Mouse (Mus musculus): Measurements from ENCODE around the gene Sirt4. TPM values are rescaled to one million over a fixed set of nuclear protein-coding genes. Genes with fewer than 3 reads are reported as not detected.

Sirt4 gene
- polyA plus RNA-seq, 1 experiment from 2014 or later: 22.0 TPM

- ATAC-seq (replicated peaks; ENCODE audit: low FRiP score) (no peak), DNase-seq (ENCODE audit: low spot score) (no peak)
- peaks cover 20% of the 10 kb centered on the region for H3K4me1 ChIP-seq (replicated peaks; ENCODE audit: control insufficient read depth, insufficient read depth, low read length)
These were observed 27.9 kb upstream of the Sirt4 start for GRCm38 (mm10) chr5:115512375-115512774.

GRCm38 (mm10) chr5:115509790-115510689 lies 25.5 kb upstream of the Sirt4 start:
- H3K4me3 ChIP-seq (ENCODE audit: low read depth, low read length): no peak overlapping the region
- no peaks in the 10 kb centered on the region for H3K9me3 ChIP-seq (ENCODE audit: control insufficient read depth, low read length)
- no peak overlapping the region for H3K4me2 ChIP-seq (ENCODE audit: low read depth, low read length, severe bottlenecking)
- H3K27ac ChIP-seq (ENCODE audit: low read depth, low read length): no peak overlapping the region
- no peaks in the 10 kb centered on the region for H3K27me3 ChIP-seq (ENCODE audit: control insufficient read depth, insufficient read depth, low read length)
- peaks cover 24% of the 10 kb centered on the region for H3K4me1 ChIP-seq (replicated peaks; ENCODE audit: control insufficient read depth, insufficient read depth, low read length)
- DNase-seq (ENCODE audit: low spot score): no peak
- ATAC-seq (replicated peaks; ENCODE audit: low FRiP score): no peak
- WGBS: 57% methylated on average over 15 of the region's 15 CpGs
- no peaks in the 10 kb centered on the region for H3K36me3 ChIP-seq (ENCODE audit: control insufficient read depth, insufficient read depth, low read length)
- H3K9ac ChIP-seq (ENCODE audit: low read length): no peak overlapping the region

More at GRCm38 (mm10) chr5:115512375-115512774, 27.9 kb upstream of the Sirt4 start:
- no peak overlapping the region for H3K4me3 ChIP-seq (ENCODE audit: low read depth, low read length)
- no peaks in the 10 kb centered on the region for H3K36me3 ChIP-seq (ENCODE audit: control insufficient read depth, insufficient read depth, low read length)
- WGBS: 93% methylated on average over 7 of the region's 7 CpGs
- H3K4me2 ChIP-seq (ENCODE audit: low read depth, low read length, severe bottlenecking): no peak overlapping the region
- H3K9me3 ChIP-seq (ENCODE audit: control insufficient read depth, low read length): no peaks in the 10 kb centered on the region
- no peak overlapping the region for H3K9ac ChIP-seq (ENCODE audit: low read length)
- no peaks in the 10 kb centered on the region for H3K27me3 ChIP-seq (ENCODE audit: control insufficient read depth, insufficient read depth, low read length)
- no peak overlapping the region for H3K27ac ChIP-seq (ENCODE audit: low read depth, low read length)

GRCm38 (mm10) chr5:115509321-115509761 lies 24.8 kb upstream of the Sirt4 start:
- 50% methylated on average over 15 of the region's 15 CpGs for WGBS
- Histone ChIP-seq H3K36me3 (ENCODE audit: control insufficient read depth, insufficient read depth, low read length) (no peaks in the 10 kb centered on the region), H3K9ac (ENCODE audit: low read length) (peak overlapping the region; percentile 20; the same call in 1 of the 2 replicates), H3K27me3 (ENCODE audit: control insufficient read depth, insufficient read depth, low read length) (no peaks in the 10 kb centered on the region), H3K4me3 (ENCODE audit: low read depth, low read length) (no peak overlapping the region), H3K4me1 (replicated peaks; ENCODE audit: control insufficient read depth, insufficient read depth, low read length) (peaks cover 24% of the 10 kb centered on the region), H3K27ac (ENCODE audit: low read depth, low read length) (no peak overlapping the region), H3K9me3 (ENCODE audit: control insufficient read depth, low read length) (no peaks in the 10 kb centered on the region), H3K4me2 (ENCODE audit: low read depth, low read length, severe bottlenecking) (peak overlapping the region; percentile 18; the same call in 1 of the 2 replicates)
- no peak for ATAC-seq (replicated peaks; ENCODE audit: low FRiP score)
- DNase-seq (ENCODE audit: low spot score): no peak

- H3K9me3 ChIP-seq (ENCODE audit: control insufficient read depth, low read length): no peaks in the 10 kb centered on the region
- H3K4me3 ChIP-seq (ENCODE audit: low read depth, low read length): no peak overlapping the region; the same call in 1 of the 2 replicates
- H3K27me3 ChIP-seq (ENCODE audit: control insufficient read depth, insufficient read depth, low read length): no peaks in the 10 kb centered on the region
- no peak overlapping the region for H3K27ac ChIP-seq (ENCODE audit: low read depth, low read length)
- peak overlapping the region; percentile 16; the same call in 1 of the 2 replicates for H3K9ac ChIP-seq (ENCODE audit: low read length)
- peak overlapping the region; percentile 89 for H3K4me2 ChIP-seq (ENCODE audit: low read depth, low read length, severe bottlenecking)
- DNase-seq (ENCODE audit: low spot score) (no peak), ATAC-seq (replicated peaks; ENCODE audit: low FRiP score) (no peak)
- peaks cover 24% of the 10 kb centered on the region for H3K4me1 ChIP-seq (replicated peaks; ENCODE audit: control insufficient read depth, insufficient read depth, low read length)
- H3K36me3 ChIP-seq (ENCODE audit: control insufficient read depth, insufficient read depth, low read length): no peaks in the 10 kb centered on the region
- WGBS: 33% methylated on average over 10 of the region's 10 CpGs
These were observed 24.3 kb upstream of the Sirt4 start for GRCm38 (mm10) chr5:115508859-115509147.

GRCm38 (mm10) chr5:115507981-115508858 lies 23.7 kb upstream of the Sirt4 start:
- H3K4me1 ChIP-seq (replicated peaks; ENCODE audit: control insufficient read depth, insufficient read depth, low read length): peaks cover 24% of the 10 kb centered on the region
- peak overlapping the region; percentile 89 for H3K4me2 ChIP-seq (ENCODE audit: low read depth, low read length, severe bottlenecking)
- peak overlapping the region; percentile 81 for H3K9ac ChIP-seq (ENCODE audit: low read length)
- ATAC-seq (replicated peaks; ENCODE audit: low FRiP score): no peak
- 47% methylated on average over 18 of the region's 18 CpGs for WGBS
- H3K36me3 ChIP-seq (ENCODE audit: control insufficient read depth, insufficient read depth, low read length): no peaks in the 10 kb centered on the region
- no peaks in the 10 kb centered on the region for H3K27me3 ChIP-seq (ENCODE audit: control insufficient read depth, insufficient read depth, low read length)
- H3K9me3 ChIP-seq (ENCODE audit: control insufficient read depth, low read length): no peaks in the 10 kb centered on the region
- peak overlapping the region; percentile 84 for H3K4me3 ChIP-seq (ENCODE audit: low read depth, low read length)
- no peak for DNase-seq (ENCODE audit: low spot score)
- H3K27ac ChIP-seq (ENCODE audit: low read depth, low read length): no peak overlapping the region

- DNase-seq (ENCODE audit: low spot score) (no peak), ATAC-seq (replicated peaks; ENCODE audit: low FRiP score) (peak; percentile 18; the same call in 1 of the 2 replicates)
- H3K27me3 ChIP-seq (ENCODE audit: control insufficient read depth, insufficient read depth, low read length): no peaks in the 10 kb centered on the region
- H3K27ac ChIP-seq (ENCODE audit: low read depth, low read length): no peak overlapping the region
- peak overlapping the region; percentile 84 for H3K4me3 ChIP-seq (ENCODE audit: low read depth, low read length)
- peak overlapping the region; percentile 81 for H3K9ac ChIP-seq (ENCODE audit: low read length)
- H3K36me3 ChIP-seq (ENCODE audit: control insufficient read depth, insufficient read depth, low read length): no peaks in the 10 kb centered on the region
- no peaks in the 10 kb centered on the region for H3K9me3 ChIP-seq (ENCODE audit: control insufficient read depth, low read length)
- peaks cover 24% of the 10 kb centered on the region for H3K4me1 ChIP-seq (replicated peaks; ENCODE audit: control insufficient read depth, insufficient read depth, low read length)
- H3K4me2 ChIP-seq (ENCODE audit: low read depth, low read length, severe bottlenecking): peak overlapping the region; percentile 89
- WGBS: 34% methylated on average over 12 of the region's 12 CpGs
These were observed 22.9 kb upstream of the Sirt4 start for GRCm38 (mm10) chr5:115507267-115507980.

GRCm38 (mm10) chr5:115506454-115507201 lies 22.1 kb upstream of the Sirt4 start, which contains the start of gene Pxn:
TSS of gene Pxn (plus strand) at chr5:115506676.
- Histone ChIP-seq H3K36me3 (ENCODE audit: control insufficient read depth, insufficient read depth, low read length) (no peaks in the 10 kb centered on the region), H3K9me3 (ENCODE audit: control insufficient read depth, low read length) (no peaks in the 10 kb centered on the region), H3K4me1 (replicated peaks; ENCODE audit: control insufficient read depth, insufficient read depth, low read length) (peaks cover 24% of the 10 kb centered on the region), H3K9ac (ENCODE audit: low read length) (peak within 1 kb of the TSS; percentile 81), H3K4me3 (ENCODE audit: low read depth, low read length) (peak within 1 kb of the TSS; percentile 84), H3K4me2 (ENCODE audit: low read depth, low read length, severe bottlenecking) (peak within 1 kb of the TSS; percentile 89), H3K27ac (ENCODE audit: low read depth, low read length) (no peak within 1 kb of the TSS), H3K27me3 (ENCODE audit: control insufficient read depth, insufficient read depth, low read length) (no peaks in the 10 kb centered on the region)
- ATAC-seq (replicated peaks; ENCODE audit: low FRiP score): peak; percentile 87
- WGBS: under 1% methylated on average over 68 of the region's 74 CpGs
- DNase-seq (ENCODE audit: low spot score): peak; percentile 98

Data from forebrain, embryonic 11.5 days (tissue).